Mouse (Mus musculus): ENCODE measurements around the gene Cenpk. TPM values are rescaled to one million over a fixed set of nuclear protein-coding genes. Genes with fewer than 3 reads are reported as not detected.

Cenpk gene
- polyA plus RNA-seq, 1 experiment from 2014 or later, result 77.8 TPM

GRCm38 (mm10) chr13:104286336-104286735 is 57.9 kb downstream of the Cenpk start:
- H3K4me1 ChIP-seq, result peaks cover 23% of the 10 kb centered on the region; the same call in 1 of the 2 replicates

GRCm38 (mm10) chr13:104286897-104287309 is 58.5 kb downstream of the Cenpk start:
- Histone ChIP-seq H3K4me2 (peak overlapping the region; percentile 76), H3K27me3 (no peaks in the 10 kb centered on the region), H3K9me3 (replicated peaks) (no peaks in the 10 kb centered on the region), H3K36me3 (no peaks in the 10 kb centered on the region), H3K9ac (peak overlapping the region; percentile 38; the same call in 1 of the 2 replicates), H3K4me1 (peaks cover 23% of the 10 kb centered on the region; the same call in 1 of the 2 replicates), H3K27ac (peak overlapping the region; percentile 88), H3K4me3 (replicated peaks) (peak overlapping the region; percentile 57)
- whole genome bisulfite sequencing, result 0% methylated on average over 10 of the region's 10 CpGs
- peak; percentile 93 for ATAC-seq (replicated peaks; ENCODE audit: low FRiP score)

More at GRCm38 (mm10) chr13:104286336-104286735, 57.9 kb downstream of the Cenpk start:
- Histone ChIP-seq H3K4me3 (replicated peaks) (peak overlapping the region; percentile 57), H3K4me2 (peak overlapping the region; percentile 76), H3K9me3 (replicated peaks) (no peaks in the 10 kb centered on the region), H3K36me3 (no peaks in the 10 kb centered on the region), H3K27ac (peak overlapping the region; percentile 88), H3K27me3 (no peaks in the 10 kb centered on the region), H3K9ac (peak overlapping the region; percentile 42; the same call in 1 of the 2 replicates)
- peak; percentile 9; the same call in 1 of the 2 replicates for ATAC-seq (replicated peaks; ENCODE audit: low FRiP score)
- WGBS, result 2% methylated on average over 4 of the region's 4 CpGs

- H3K4me3 ChIP-seq (replicated peaks), result peak within 1 kb of the TSS; percentile 57
- H3K9ac ChIP-seq, result peak within 1 kb of the TSS; percentile 38
- H3K27me3 ChIP-seq, result no peaks in the 10 kb centered on the region
- H3K9me3 ChIP-seq (replicated peaks), result no peaks in the 10 kb centered on the region
- WGBS, result under 1% methylated on average over 23 of the region's 23 CpGs
- peak within 1 kb of the TSS; percentile 88 for H3K27ac ChIP-seq
- peak within 1 kb of the TSS; percentile 76 for H3K4me2 ChIP-seq
- no peaks in the 10 kb centered on the region for H3K36me3 ChIP-seq
- H3K4me1 ChIP-seq, result peaks cover 23% of the 10 kb centered on the region; the same call in 1 of the 2 replicates
- no peak for ATAC-seq (replicated peaks; ENCODE audit: low FRiP score)
These were observed 59.2 kb downstream of the Cenpk start, which contains the start of gene Adamts6 for GRCm38 (mm10) chr13:104287366-104288225. Adamts6 (plus strand) TSS chr13:104287835.

GRCm38 (mm10) chr13:104288226-104288859 is 59.9 kb downstream of the Cenpk start:
- peak overlapping the region; percentile 31 for H3K9ac ChIP-seq
- WGBS, result under 1% methylated on average over 7 of the region's 7 CpGs
- no peaks in the 10 kb centered on the region for H3K9me3 ChIP-seq (replicated peaks)
- H3K4me1 ChIP-seq, result peaks cover 23% of the 10 kb centered on the region; the same call in 1 of the 2 replicates
- H3K4me3 ChIP-seq (replicated peaks), result peak overlapping the region; percentile 57
- peak overlapping the region; percentile 88 for H3K27ac ChIP-seq
- peak; percentile 46 for ATAC-seq (replicated peaks; ENCODE audit: low FRiP score)
- H3K36me3 ChIP-seq, result no peaks in the 10 kb centered on the region
- H3K4me2 ChIP-seq, result peak overlapping the region; percentile 76
- H3K27me3 ChIP-seq, result no peaks in the 10 kb centered on the region

GRCm38 (mm10) chr13:104289176-104289575 is 60.8 kb downstream of the Cenpk start:
- Histone ChIP-seq H3K36me3 (no peaks in the 10 kb centered on the region), H3K27ac (no peak overlapping the region), H3K9ac (no peak overlapping the region), H3K9me3 (replicated peaks) (no peaks in the 10 kb centered on the region), H3K4me3 (replicated peaks) (no peak overlapping the region), H3K4me2 (peak overlapping the region; percentile 76; the same call in 1 of the 2 replicates), H3K27me3 (no peaks in the 10 kb centered on the region), H3K4me1 (peaks cover 23% of the 10 kb centered on the region; the same call in 1 of the 2 replicates)
- no peak for ATAC-seq (replicated peaks; ENCODE audit: low FRiP score)

- no peak overlapping the region for H3K9ac ChIP-seq
- H3K4me2 ChIP-seq, result no peak overlapping the region
- H3K27ac ChIP-seq, result no peak overlapping the region
- H3K27me3 ChIP-seq, result no peaks in the 10 kb centered on the region
- 100% methylated on average over 1 of the region's 1 CpGs for WGBS
- no peaks in the 10 kb centered on the region for H3K9me3 ChIP-seq (replicated peaks)
- H3K36me3 ChIP-seq, result no peaks in the 10 kb centered on the region
- no peak overlapping the region for H3K4me3 ChIP-seq (replicated peaks)
- H3K4me1 ChIP-seq, result no peaks in the 10 kb centered on the region
- no peak for ATAC-seq (replicated peaks; ENCODE audit: low FRiP score)
These were observed 67.1 kb downstream of the Cenpk start for GRCm38 (mm10) chr13:104295472-104295871.

Other genes starting within 250 kb of the Cenpk start
- gene Nln, start 119.0 kb upstream of the Cenpk start, polyA plus RNA-seq (2015; fragmentation: Nextera tagmentation; extraction: Ambion mirVana), result 16.1 and 18.6 TPM in 2 replicates
- gene Sgtb, start 118.9 kb upstream of the Cenpk start, polyA plus RNA-seq (2015; fragmentation: Nextera tagmentation; extraction: Ambion mirVana), result 5.9 and 6.5 TPM in 2 replicates
- gene Trappc13, start 50.1 kb upstream of the Cenpk start, polyA plus RNA-seq (2015; fragmentation: Nextera tagmentation; extraction: Ambion mirVana), result 66.2 and 69.8 TPM in 2 replicates
- 19.0 and 20.8 TPM in 2 replicates for gene Trim23, start 49.8 kb upstream of the Cenpk start, polyA plus RNA-seq (2015; fragmentation: Nextera tagmentation; extraction: Ambion mirVana)
- gene Ppwd1, start 232 bp downstream of the Cenpk start, polyA plus RNA-seq (2015; fragmentation: Nextera tagmentation; extraction: Ambion mirVana), result 17.4 and 18.8 TPM in 2 replicates
- 1.9 and 2.3 TPM in 2 replicates for gene Adamts6, start 59.2 kb downstream of the Cenpk start, polyA plus RNA-seq (2015; fragmentation: Nextera tagmentation; extraction: Ambion mirVana)

Data from kidney, embryonic 15.5 days (tissue).